Mouse (Mus musculus): ENCODE results near the gene Slc16a7.

The Slc16a7 gene

GRCm38 (mm10) chr10:125388876-125389786 is at the start of gene Slc16a7:
Gene Slc16a7, minus strand, starts transcription at chr10:125389465.
- CTCF ChIA-PET: no interaction called here

DNA sequence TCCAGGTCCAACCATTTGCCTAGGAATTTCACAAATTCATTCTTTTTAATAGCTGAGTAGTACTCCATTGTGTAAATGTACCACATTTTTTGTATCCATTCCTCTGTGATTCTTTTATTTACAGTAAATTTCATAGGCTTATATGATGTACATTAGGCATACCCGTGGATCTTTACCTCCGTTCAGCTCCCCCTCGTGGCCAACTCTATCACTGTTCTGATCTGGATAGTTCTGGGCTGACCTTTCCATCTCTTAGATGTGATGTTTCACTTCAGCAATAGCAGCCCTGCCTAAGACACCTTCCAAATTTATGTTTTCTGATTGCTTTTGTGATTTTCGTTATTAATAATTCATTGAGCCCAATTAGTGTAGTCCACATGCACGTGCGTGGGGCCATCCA is 29.5 kb upstream of the Slc16a7 start:
- CTCF ChIA-PET: no interaction called here

GRCm38 (mm10) chr10:125399796-125400195 is 10.5 kb upstream of the Slc16a7 start:
- CTCF ChIA-PET: no interaction called here

GRCm38 (mm10) chr10:125390011-125390410 is 746 bp upstream of the Slc16a7 start:
- CTCF ChIA-PET: no interaction called here

DNA sequence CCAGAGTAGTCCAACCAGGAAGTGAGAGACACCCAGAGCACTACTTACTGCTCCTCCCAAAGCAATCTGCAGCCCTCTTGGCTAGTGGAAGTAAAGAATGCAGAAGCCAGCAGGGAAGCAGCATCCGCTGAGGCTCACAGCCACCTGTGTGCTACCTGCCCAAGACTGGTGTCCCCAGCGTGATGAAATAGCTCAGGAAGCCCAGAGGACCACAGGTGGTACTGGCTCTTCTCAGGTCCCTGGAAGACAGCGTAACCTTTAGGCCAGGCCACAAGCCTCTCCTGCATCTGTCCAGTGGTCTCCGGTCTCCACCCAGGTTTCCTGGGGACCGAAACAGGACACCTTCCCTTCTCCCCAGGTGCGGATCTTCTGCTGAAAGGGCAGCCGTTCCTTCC is 787 bp downstream of the Slc16a7 start:
- CTCF ChIA-PET: no interaction called here

DNA sequence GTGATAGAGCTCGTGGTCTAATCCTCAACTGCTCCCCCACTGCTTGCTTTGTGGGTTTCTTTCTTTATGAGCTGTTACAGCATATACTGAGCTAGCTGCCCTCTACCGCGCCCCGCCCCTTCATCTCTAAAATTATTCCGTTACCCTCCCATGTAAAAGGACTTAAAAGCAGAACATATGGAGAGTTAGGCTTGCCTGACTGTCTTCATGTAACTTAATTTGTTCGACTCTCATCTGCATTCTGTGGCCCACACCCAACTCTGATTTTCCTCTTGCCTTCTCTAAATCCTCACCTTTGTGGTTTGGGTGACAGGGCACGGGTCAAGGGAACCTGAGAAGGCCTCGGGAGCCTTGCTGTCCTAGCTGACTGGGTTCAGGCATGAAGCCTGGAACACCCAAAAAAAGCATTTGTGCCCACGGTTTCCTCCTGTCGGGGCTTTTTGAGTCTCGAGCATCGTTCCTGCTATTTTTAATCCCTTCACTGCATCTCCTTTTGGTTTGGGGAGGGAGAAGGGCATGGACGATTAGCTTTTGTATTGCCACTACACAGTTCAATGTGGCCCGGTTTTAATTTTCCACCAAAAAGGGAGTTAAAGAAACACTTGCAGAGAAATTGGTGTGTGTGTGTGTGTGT is 1.4 kb downstream of the Slc16a7 start:
- CTCF ChIA-PET: interaction anchor here (0.7 kb wide), 1 partner anchor 86 kb away, joined by 3 read pairs; no protein-coding TSS in a partner anchor

GRCm38 (mm10) chr10:125375526-125375925 is 13.7 kb downstream of the Slc16a7 start:
- CTCF ChIA-PET: no interaction called here

GRCm38 (mm10) chr10:125372666-125373065 is 16.6 kb downstream of the Slc16a7 start:
- CTCF ChIA-PET: no interaction called here

GRCm38 (mm10) chr10:125371451-125371850 is 17.8 kb downstream of the Slc16a7 start:
- CTCF ChIA-PET: no interaction called here

DNA sequence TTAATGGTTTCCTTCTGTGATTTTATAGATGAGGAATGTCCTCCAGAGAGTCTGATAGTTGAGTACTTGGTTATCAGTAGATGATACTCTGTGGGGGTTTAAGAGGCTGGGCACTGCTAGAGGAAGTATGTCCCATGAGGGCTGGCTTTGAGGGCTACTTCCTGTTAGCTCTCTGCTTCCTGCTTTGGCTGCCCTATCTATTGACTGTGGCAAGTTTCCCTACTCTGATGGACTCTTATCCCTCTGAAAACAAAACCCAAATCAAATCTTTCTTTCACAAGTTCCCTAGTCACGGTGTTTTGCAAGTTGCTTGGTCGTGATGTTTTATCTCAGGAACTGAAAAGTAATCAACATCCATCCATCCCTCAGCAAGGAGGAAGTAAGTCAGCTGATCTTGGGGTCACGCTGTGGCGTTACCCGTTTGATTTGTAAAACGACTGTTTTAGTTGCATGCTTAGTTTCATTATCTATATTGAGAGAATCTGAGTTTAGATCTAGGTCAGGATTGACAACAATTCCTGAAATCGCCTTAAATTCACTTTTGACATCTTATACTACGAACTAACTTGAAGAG is 19.1 kb downstream of the Slc16a7 start:
- CTCF ChIA-PET: interaction anchor here (0.6 kb wide), 1 partner anchor 1129 kb away, joined by 4 read pairs; no protein-coding TSS in a partner anchor

DNA sequence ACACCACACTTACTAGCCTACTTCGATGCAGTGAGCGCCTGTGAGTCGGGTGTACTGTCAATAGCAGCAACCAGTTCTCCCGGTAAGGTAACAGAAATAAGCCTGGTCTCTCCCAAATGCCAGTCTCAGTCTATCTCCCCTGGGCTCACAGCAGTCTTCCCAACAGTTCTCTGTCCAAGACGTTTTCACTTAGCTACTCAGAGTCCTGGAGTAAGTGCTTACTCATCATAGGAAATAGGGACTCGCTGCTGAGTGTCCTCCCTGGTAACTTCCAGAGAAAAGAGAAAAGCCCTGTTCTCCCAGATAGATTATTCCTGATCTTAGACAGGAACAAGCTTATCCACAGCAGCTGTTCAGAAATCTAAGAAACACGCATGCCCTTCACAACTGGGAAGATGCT is 30.8 kb downstream of the Slc16a7 start:
- CTCF ChIA-PET: no interaction called here

GRCm38 (mm10) chr10:125352805-125353204 is 36.5 kb downstream of the Slc16a7 start:
- CTCF ChIA-PET: no interaction called here

DNA sequence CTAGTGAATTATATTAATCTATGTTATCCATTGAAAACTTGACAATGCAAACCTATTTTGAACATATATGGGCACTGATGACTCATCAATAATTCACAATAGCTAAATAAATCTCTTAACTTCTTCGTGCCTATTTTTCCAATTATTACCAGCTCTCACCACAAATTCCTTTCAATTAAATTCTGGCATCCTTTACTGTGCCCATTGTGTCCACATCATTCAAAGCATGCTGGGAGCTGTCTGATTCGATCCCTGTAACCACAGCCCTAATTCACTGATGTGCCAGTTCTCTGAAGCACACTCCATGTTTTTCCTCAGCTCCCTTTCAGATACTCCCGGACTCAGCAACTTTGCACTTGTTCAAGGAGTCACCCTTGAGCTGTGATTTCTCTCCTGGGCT is 41.1 kb downstream of the Slc16a7 start:
- CTCF ChIA-PET: no interaction called here

DNA sequence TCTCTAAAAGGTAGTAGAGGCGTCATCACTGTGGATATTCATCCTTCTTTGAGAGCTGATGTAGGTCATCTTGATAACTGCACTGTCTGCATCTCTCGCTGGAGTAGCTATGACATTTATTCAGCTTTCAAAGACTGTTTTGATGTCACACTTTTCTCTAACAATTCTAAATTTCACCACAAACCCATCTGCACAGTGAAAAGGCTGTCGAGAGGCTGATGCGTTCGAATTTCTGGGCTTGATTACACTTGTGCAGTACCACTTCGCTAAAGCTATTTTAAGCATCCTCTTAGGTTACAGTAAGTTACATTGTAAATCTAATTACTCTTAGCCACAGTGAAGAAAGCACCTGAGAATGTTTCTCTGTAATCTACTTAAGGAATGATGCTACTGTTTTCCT is 42.1 kb downstream of the Slc16a7 start:
- CTCF ChIA-PET: no interaction called here

DNA sequence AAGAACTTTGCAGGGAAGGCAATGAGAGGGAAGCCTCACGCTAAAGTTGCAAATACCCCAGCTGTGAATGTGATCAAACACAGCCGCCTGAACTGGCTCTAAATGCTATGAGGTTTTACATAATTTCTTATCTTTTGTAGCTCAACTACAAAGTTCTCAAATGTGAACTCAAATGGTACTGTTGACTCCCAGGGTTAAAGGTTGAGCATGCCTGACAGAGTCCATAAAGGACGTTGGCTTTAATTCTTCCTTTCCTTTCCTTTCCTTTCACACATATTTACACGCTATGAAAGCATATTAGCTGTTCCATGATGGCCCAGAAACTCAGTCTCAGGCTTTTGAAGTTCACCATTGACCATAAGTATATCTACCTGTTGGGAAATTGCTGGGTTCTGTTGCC is 42.9 kb downstream of the Slc16a7 start:
- CTCF ChIA-PET: no interaction called here

DNA sequence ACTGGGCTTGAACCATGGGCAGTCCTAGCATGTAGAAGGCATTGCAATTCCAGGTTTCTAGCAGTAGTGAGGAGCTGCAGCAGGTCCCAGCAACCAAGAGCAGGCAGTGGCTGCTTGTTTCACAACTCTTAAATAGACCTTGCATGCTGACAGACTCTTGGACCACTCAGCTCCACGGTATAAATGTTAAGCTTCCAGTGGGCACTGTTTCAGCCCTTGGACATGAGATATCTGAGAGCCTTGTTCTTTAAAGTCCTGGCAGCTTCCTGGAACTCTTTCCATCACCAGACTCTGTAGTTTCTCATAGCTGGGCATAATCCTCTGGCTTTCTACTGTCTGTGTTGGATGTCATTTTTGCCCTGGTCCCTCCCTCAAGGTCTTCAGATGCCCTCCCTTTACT is 43.7 kb downstream of the Slc16a7 start:
- CTCF ChIA-PET: no interaction called here

GRCm38 (mm10) chr10:125342204-125342603 is 47.1 kb downstream of the Slc16a7 start:
- CTCF ChIA-PET: no interaction called here

GRCm38 (mm10) chr10:125333799-125334198 is 55.5 kb downstream of the Slc16a7 start:
- CTCF ChIA-PET: no interaction called here

DNA sequence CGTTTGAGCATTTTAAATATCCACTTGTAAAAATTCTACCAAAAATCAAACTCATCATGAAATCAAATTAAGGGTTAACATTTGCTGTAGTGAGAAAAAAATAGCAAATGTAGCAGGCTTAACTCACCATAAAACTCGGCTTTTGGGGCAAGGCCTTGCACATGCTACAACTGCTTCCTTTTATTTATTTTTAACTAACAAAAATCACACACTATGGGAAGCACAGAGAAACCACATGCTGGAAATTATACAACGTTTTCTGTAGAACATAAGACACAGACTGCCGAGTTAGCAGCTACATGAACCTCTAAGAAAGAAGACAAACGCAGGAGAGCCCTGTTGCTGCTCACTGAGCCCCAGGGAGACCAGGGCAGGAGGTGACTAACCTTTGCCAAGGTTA is 57.9 kb downstream of the Slc16a7 start:
- CTCF ChIA-PET: no interaction called here

- CTCF ChIA-PET: no interaction called here
These were observed 60.8 kb downstream of the Slc16a7 start for GRCm38 (mm10) chr10:125328331-125329063.

DNA sequence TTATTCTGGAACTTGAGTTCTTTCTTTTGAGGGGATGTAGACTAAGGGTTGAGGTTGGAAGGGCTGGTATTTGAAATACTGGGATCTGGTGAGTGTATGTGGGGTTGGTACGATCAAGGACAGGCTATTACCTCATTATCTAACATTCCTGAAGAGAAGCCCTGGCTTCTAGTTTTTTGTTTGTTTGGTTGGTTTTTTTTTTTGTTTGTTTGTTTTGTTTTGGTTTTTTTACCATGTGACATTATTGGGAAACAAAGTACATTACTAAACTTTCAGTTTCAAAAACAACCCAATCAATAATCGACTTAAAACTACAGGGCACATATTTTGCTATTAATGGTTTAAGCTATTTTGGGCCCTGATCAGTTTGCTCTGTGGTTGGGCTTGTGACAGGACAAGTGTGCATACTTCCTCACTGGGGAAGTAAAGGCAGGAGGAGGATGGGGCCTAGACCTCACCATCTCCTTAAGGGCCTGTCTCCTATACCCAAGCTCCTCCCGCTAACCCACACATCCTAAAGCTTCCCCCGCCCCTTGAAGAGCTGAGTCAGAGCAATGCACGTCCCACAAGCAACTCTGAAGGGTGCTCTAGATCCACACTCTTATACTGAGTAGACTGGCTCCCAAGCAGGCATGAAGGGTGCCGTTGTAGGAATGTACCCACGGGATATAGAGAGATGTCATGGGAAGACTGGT is 64.2 kb downstream of the Slc16a7 start:
- CTCF ChIA-PET: no interaction called here

Measured in spleen, embryonic (tissue).